Mouse (Mus musculus): Measurements from ENCODE around the gene Gm17606.

The Gm17606 gene

GRCm38 (mm10) chr14:54628103-54628502 is 12.6 kb upstream of the Gm17606 start:
- no peak for DNase-seq

DNA sequence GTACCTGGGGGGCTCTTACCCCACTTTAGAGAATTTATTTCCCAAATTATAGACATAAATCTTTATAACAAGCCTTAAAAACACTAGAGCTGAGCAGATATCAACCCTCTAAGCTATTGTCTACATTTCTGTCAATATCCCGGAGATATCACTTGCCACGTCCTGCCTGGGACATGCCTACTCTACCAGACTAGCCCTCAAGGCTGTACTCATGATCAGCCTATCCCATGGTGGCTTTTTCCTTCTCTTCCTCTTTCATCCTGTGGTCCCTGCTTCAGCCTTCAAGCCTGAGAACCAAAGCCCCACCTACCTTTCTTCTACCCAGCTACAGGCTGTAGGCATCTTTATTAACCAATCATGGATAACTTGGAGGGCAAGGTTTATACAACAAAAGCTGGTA is 11.0 kb upstream of the Gm17606 start:
- no peak for DNase-seq

DNA sequence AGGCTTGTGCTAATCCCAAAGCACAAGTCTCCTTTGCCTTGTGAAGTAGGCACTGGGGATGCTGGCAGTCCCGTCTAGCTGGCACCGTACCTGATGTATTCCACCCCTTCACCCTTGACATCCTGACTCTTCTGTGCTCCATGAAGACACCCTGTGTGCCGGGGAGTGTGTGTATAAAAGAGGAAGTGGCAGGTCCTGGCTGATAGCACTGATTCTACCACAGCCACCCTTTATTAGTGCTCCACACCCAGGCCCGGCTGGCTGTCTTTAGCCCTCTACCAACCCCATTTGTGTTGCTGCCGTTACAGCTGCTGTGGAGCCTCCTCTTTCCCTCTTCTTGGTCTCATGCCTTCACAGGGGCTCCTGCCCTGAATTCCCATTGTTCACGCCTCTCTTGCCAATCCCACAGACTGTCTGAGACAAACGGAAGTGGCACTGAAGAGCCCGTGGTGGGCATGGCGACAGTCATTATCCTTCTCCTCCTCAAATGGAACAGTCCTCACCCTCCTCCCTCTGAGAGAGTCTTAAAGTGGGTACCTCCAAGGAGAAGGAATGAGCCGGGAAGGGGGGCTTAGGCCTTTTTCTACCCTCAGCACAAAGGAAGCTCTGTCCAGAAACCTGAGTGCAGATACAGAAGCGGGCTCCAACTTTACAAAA is 10.0 kb upstream of the Gm17606 start:
- DNase-seq = no peak

DNA sequence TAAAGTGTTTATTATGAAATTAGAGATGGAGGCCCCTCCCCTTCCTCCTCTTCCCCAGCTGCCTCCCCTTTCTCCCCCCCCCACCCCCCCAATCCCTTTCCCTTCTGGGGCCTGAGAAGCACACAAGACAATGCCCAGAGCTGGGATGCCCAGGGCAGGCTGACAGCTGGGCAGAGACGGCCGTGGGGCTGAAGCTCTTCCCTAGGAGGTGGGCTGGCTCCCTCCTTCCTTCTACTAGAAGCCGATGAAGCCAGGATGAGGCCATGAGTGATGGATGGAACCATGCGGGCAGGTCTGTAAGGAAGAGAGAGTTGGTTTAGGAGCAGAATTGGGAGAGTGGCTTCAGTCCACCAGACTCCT is 9.5 kb upstream of the Gm17606 start:
- DNase-seq = no peak

DNA sequence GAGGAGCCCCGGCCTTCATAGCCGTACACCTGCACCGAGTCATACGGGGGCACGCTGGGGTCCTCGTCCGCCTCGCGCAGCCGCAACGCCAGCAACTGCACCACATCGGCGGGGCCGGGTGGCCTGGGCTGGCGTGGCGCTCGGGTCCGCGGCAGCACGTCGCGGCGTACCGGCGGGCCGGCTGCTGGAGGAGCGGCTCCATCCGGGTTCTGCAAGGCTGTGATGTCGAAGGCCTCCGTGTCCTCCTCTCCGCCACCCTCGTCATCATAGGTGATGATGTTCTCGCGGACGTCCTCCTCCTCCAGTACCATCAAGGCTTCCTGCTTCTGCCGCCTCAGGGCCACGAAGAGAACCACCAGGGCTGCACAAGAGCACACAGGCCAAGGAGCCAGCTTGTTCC is 8.5 kb upstream of the Gm17606 start:
- no peak for DNase-seq

GRCm38 (mm10) chr14:54634182-54634581 is 6.6 kb upstream of the Gm17606 start:
- no peak for DNase-seq

GRCm38 (mm10) chr14:54636954-54637353 is 3.8 kb upstream of the Gm17606 start:
- DNase-seq = peak; percentile 81

DNA sequence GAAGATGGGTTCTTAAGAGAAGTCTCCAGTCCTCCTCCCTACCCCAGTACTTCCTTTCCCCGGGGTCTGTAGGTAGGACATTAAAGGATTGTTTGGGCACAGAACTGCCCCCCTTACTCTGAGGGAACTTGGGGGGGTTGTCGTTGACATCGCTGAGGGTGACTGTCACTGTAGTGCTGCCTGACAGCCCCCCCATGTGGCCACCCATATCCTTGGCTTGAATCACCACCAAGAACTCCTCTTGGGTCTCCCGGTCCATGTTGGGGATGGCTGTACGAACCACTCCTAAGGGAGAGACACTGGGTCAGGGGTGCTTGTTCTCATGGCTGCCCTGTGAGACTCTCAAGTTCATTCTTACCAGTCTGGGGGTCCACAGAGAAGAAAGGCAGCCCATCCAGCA is 2.5 kb upstream of the Gm17606 start:
- no peak for DNase-seq

GRCm38 (mm10) chr14:54640121-54640520 is 631 bp upstream of the Gm17606 start:
- DNase-seq = no peak

GRCm38 (mm10) chr14:54641305-54641969 is 685 bp downstream of the Gm17606 start, which contains the start of gene Cdh24:
TSS of gene Cdh24 (minus strand) at chr14:54641364.
- DNase-seq = peak; percentile 94 to 95

- DNase-seq = no peak
Measured at GRCm38 (mm10) chr14:54642224-54642944, 1.6 kb downstream of the Gm17606 start.

GRCm38 (mm10) chr14:54643011-54643410 is 2.3 kb downstream of the Gm17606 start:
- no peak for DNase-seq

- no peak for DNase-seq
Measured at GRCm38 (mm10) chr14:54644294-54644693, 3.5 kb downstream of the Gm17606 start.

- DNase-seq = no peak
Measured at GRCm38 (mm10) chr14:54646455-54646854, 5.7 kb downstream of the Gm17606 start.

GRCm38 (mm10) chr14:54646898-54647636 is 6.3 kb downstream of the Gm17606 start:
- peak in 1 of 2 experiments; percentile 29 for DNase-seq

DNA sequence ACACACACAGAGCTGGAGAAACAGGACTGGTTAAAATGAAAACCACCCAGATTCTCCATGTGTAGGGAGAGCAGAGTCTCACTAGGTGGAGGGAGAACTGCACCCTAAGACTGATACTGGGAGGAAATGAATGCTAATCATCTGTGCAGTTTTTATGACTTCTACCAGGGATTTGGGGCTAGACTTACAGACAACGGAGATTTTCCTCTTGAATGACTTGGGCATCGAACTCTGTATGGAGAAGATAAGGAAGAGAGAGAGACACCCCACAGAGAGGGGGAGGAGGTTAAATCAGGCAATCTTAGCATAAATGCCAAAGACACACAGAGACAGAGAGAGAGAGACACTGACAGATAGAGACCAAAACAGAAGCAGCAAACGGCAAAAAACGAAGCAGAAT is 7.1 kb downstream of the Gm17606 start:
- no peak for DNase-seq

DNA sequence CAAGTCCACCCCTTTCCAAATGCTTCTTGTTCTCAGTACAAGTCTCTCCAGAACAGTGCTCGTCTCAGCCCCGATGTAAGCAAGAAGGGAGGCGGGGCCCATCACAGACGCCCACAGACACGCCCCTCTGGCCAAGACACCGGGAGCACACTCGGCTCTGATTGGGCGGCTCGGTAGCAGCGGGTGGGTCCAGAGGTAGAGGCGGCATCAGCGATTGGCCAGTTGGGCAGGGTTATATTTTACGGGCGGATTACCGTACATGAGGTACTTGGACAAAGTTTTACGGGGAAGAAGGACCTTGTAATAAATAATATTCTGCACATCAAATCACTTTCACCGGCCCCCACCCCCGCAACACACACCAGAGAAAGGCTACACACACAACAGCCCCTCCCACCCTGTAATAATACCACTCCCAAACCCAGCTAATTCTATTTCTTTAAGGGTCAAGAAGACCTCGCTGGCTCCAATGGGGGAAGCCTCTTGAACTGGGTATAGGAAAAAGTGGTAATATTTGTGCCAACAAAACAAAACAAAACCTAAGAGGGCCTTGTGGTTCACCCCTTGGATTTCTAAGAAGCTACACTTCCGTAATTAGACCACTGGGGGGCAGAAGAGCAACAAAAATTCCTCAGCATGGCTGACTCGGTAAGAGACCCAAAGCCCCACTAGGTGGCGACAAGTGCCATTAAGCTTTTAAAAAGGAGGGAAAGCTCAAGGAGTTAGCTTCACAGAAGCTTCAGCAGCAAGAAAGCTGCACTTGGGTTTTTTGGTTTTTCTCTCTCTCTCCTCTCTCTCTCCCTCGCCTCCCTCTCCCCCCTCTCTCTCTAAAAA is 10.1 kb downstream of the Gm17606 start:
- DNase-seq = peak; percentile 87 to 90

- no peak for DNase-seq
Measured at GRCm38 (mm10) chr14:54651556-54651955, 10.8 kb downstream of the Gm17606 start.

DNA sequence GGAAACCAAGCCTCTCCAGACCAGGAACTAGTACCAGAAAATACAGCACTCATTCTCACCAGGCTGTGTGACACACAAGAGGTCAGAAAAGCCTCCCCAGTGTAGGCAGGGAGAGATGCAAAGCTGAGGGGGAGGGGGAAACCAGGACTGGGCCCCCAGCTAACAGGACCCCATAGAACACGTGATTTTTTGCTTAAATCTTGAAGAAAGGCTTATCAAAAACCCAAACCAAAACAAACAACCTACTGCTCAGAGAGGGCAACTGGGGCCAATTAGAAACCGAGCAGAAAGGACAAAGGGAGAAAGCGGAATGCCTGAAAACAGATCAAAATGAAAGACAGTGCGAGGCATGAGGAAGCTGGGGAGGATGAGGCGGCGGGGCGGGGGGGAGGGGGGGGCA is 12.0 kb downstream of the Gm17606 start:
- DNase-seq = no peak

GRCm38 (mm10) chr14:54653496-54653895 is 12.7 kb downstream of the Gm17606 start:
- peak; percentile 79 to 83 for DNase-seq

DNA sequence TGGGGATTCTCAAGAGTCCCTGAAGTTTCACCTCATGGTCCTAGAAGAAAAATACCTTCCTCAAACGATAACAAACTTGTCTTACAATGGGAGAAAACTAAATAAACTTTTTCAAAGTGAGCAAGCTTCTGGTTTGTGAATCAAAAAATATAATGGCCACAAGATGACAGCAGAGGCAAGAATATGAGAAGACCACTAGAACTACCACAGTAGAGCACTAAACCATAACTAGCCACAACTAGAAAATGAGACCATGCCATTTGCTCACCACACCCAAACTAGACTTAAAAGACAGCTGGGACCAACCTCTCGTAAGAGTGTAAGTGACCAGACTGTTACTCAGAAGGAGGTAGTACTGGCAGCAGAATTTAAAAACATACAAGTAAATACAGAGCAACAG is 19.3 kb downstream of the Gm17606 start:
- peak; percentile 34 to 37 for DNase-seq

GRCm38 (mm10) chr14:54664477-54665222 is 23.9 kb downstream of the Gm17606 start:
- DNase-seq = no peak
